Mouse (Mus musculus) heart, adult 2 months (tissue): ENCODE measurements around the gene Rabep2. TPM values are rescaled to one million over a fixed set of nuclear protein-coding genes. Genes with fewer than 3 reads are reported as not detected.
A peak's percentile ranks its signal among the peaks of the same experiment; 100 is the strongest.

Experiments
- DNase-seq, 2 experiments: peaks; one replicate each; pipeline ENCODE4 v3.0.0; 2021
- H3K27ac ChIP-seq: fragments of 200-600 bp; 2 replicates; pipeline ENCODE4 v1.8.1; 2022
- H3K27me3 ChIP-seq: fragments of 200-500 bp; 2 replicates; pipeline ENCODE4 v1.6.1; 2012; ENCODE audit warnings: mild to moderate bottlenecking, low read length, inconsistent platforms, mixed read lengths; ENCODE audit not compliant: control insufficient read depth, insufficient read depth
- H3K36me3 ChIP-seq: fragments of 200-500 bp; 2 replicates; pipeline ENCODE4 v1.6.1; 2012; ENCODE audit warnings: low read length, inconsistent platforms; ENCODE audit not compliant: control insufficient read depth, insufficient read depth
- H3K4me1 ChIP-seq: fragments of 200-500 bp; 2 replicates; pipeline ENCODE4 v1.6.1; 2011; ENCODE audit warnings: low read length; ENCODE audit not compliant: control insufficient read depth, insufficient read depth
- H3K4me3 ChIP-seq: fragments of 200-600 bp; 2 replicates; pipeline ENCODE4 v1.8.1; 2022
- H3K79me2 ChIP-seq: fragments of 200-500 bp; replicated peaks from 2 replicates; pipeline ENCODE4 v1.6.1; 2012; ENCODE audit warnings: mild to moderate bottlenecking, inconsistent platforms, low read length, moderate library complexity, mixed read lengths; ENCODE audit not compliant: control insufficient read depth, insufficient read depth
- H3K9ac ChIP-seq: fragments of 200-500 bp; 2 replicates; pipeline ENCODE4 v1.6.1; 2012; ENCODE audit warnings: low read depth, mild to moderate bottlenecking, control low read depth, inconsistent platforms, low read length, mixed read lengths
- CTCF ChIP-seq: fragments of 200-600 bp; IDR thresholded peaks from 2 replicates; pipeline ENCODE4 v1.8.1; 2022; ENCODE audit warnings: antibody characterized with exemption, mild to moderate bottlenecking, moderate library complexity
- EP300 ChIP-seq: fragments of 200-500 bp; IDR thresholded peaks from 2 replicates; pipeline ENCODE4 v1.6.1; 2011; ENCODE audit warnings: low read depth, low read length, control low read depth; ENCODE audit not compliant: insufficient read depth
- POLR2A ChIP-seq: fragments of 200-500 bp; IDR thresholded peaks from 2 replicates; pipeline ENCODE4 v1.6.1; 2011; ENCODE audit warnings: mild to moderate bottlenecking, low read depth, low read length, control low read depth; ENCODE audit not compliant: insufficient read depth
- whole genome bisulfite sequencing: fragments of 180-500 bp; shearing (Covaris S2); methylation state at CpG from one replicate; pipeline ENCODE4 v1.1.7; 2018; 5-methylcytosine and 5-hydroxymethylcytosine counted together
- intact Hi-C: fragments of 180-260 bp; cut with DNase I; formaldehyde crosslinking; loops from one replicate; pipeline ENCODE4 v1.15.1; 2025
- polyA plus RNA-seq: library from polyadenylated mRNA; depleted of rRNA; stranded (reverse); fragments of >200 nt; gene quantifications from 2 replicates; pipeline ENCODE4 v1.2.3, GENCODE M21; 2012
- total RNA-seq, 2 experiments: library from RNA; stranded (reverse); gene quantifications; 2 replicates each; pipeline ENCODE4 v1.2.3; 2021

Rabep2 gene
- total and polyA plus RNA-seq, 3 experiments: 5.3 to 9.2 (median 6.3) TPM

GRCm38 (mm10) chr7:126424161-126424560 lies 4.4 kb upstream of the Rabep2 start:
- no peaks in the 10 kb centered on the region for H3K4me1 ChIP-seq
- H3K27me3 ChIP-seq: no peaks in the 10 kb centered on the region
- H3K79me2 ChIP-seq: no peaks in the 10 kb centered on the region
- no peak for DNase-seq
- no peak overlapping the region for H3K27ac ChIP-seq
- H3K4me3 ChIP-seq: no peak overlapping the region
- intact Hi-C loops: no loop called here
- TF ChIP-seq CTCF: no peak
- TF ChIP-seq POLR2A: no peak
- TF ChIP-seq EP300: no peak
- H3K9ac ChIP-seq: no peak overlapping the region
- no peaks in the 10 kb centered on the region for H3K36me3 ChIP-seq
- WGBS: 67% methylated on average over 6 of the region's 6 CpGs

GRCm38 (mm10) chr7:126427323-126427860 lies 1.2 kb upstream of the Rabep2 start:
- peaks cover 3% of the 10 kb centered on the region for H3K4me1 ChIP-seq
- intact Hi-C loops: no loop called here
- WGBS: 46% methylated on average over 12 of the region's 13 CpGs
- H3K27ac ChIP-seq: no peak overlapping the region
- TF ChIP-seq CTCF (no peak), POLR2A (no peak), EP300 (no peak)
- no peak overlapping the region for H3K9ac ChIP-seq
- peak in 1 of 2 experiments; percentile 22 for DNase-seq
- H3K4me3 ChIP-seq: no peak overlapping the region
- H3K36me3 ChIP-seq: no peaks in the 10 kb centered on the region
- H3K79me2 ChIP-seq: no peaks in the 10 kb centered on the region
- H3K27me3 ChIP-seq: no peaks in the 10 kb centered on the region

- TF ChIP-seq POLR2A: no peak
- TF ChIP-seq EP300: no peak
- 26% methylated on average over 4 of the region's 4 CpGs for WGBS
- Histone ChIP-seq H3K9ac (peak overlapping the region; percentile 77), H3K27me3 (no peaks in the 10 kb centered on the region), H3K27ac (peak overlapping the region; percentile 92), H3K4me3 (peak overlapping the region; percentile 67), H3K4me1 (peaks cover 3% of the 10 kb centered on the region), H3K36me3 (no peaks in the 10 kb centered on the region), H3K79me2 (no peaks in the 10 kb centered on the region)
- intact Hi-C loops: loop anchor here (2.0 kb wide), 1 partner anchor 29 kb away; no protein-coding TSS in a partner anchor
- no peak for DNase-seq
Measured at GRCm38 (mm10) chr7:126428154-126428553, 405 bp upstream of the Rabep2 start.

GRCm38 (mm10) chr7:126429503-126429898 lies 942 bp downstream of the Rabep2 start:
- DNase-seq: no peak
- Histone ChIP-seq H3K4me1 (peaks cover 3% of the 10 kb centered on the region), H3K27ac (peak overlapping the region; percentile 92), H3K36me3 (no peaks in the 10 kb centered on the region), H3K4me3 (peak overlapping the region; percentile 67), H3K79me2 (no peaks in the 10 kb centered on the region), H3K9ac (peak overlapping the region; percentile 88), H3K27me3 (no peaks in the 10 kb centered on the region)
- TF ChIP-seq CTCF: no peak
- WGBS: 29% methylated on average over 15 of the region's 15 CpGs
- intact Hi-C loops: loop anchor here (2.0 kb wide), 1 partner anchor 31 kb away; no protein-coding TSS in a partner anchor

- peaks cover 3% of the 10 kb centered on the region for H3K4me1 ChIP-seq
- intact Hi-C loops: no loop called here
- H3K9ac ChIP-seq: no peak overlapping the region
- no peaks in the 10 kb centered on the region for H3K27me3 ChIP-seq
- no peak overlapping the region for H3K4me3 ChIP-seq
- no peaks in the 10 kb centered on the region for H3K36me3 ChIP-seq
- no peak overlapping the region for H3K27ac ChIP-seq
- TF ChIP-seq POLR2A (no peak), EP300 (no peak), CTCF (no peak)
- no peak for DNase-seq
- H3K79me2 ChIP-seq: no peaks in the 10 kb centered on the region
Measured at GRCm38 (mm10) chr7:126430167-126430566, 1.6 kb downstream of the Rabep2 start.

GRCm38 (mm10) chr7:126434726-126435125 lies 6.2 kb downstream of the Rabep2 start:
- no peak for TF ChIP-seq CTCF
- no peak for TF ChIP-seq EP300
- no peak for TF ChIP-seq POLR2A
- H3K4me1 ChIP-seq: no peaks in the 10 kb centered on the region
- intact Hi-C loops: no loop called here
- no peak overlapping the region for H3K4me3 ChIP-seq
- no peak overlapping the region for H3K27ac ChIP-seq
- no peaks in the 10 kb centered on the region for H3K36me3 ChIP-seq
- no peak overlapping the region for H3K9ac ChIP-seq
- no peaks in the 10 kb centered on the region for H3K79me2 ChIP-seq
- no peaks in the 10 kb centered on the region for H3K27me3 ChIP-seq
- DNase-seq: no peak
- WGBS: 84% methylated on average over 7 of the region's 7 CpGs
